Mouse (Mus musculus): ENCODE measurements around the gene Ccr4. TPM values are rescaled to one million over a fixed set of nuclear protein-coding genes. Genes with fewer than 3 reads are reported as not detected.

Ccr4 gene
- total RNA-seq, 2 experiments from 2014 or later, result not detected

Other genes with a start within 250 kb of the Ccr4 start
- not detected for gene Bcl2a1c, start 174.8 kb downstream of the Ccr4 start, total RNA-seq (2021)
- gene Crtap, start 114.2 kb downstream of the Ccr4 start, total RNA-seq (2021), result 10 to 100 TPM; 32.3 to 32.5 TPM
- 10 to 100 TPM; 15.1 to 16.1 TPM for gene Glb1, start 103.8 kb downstream of the Ccr4 start, total RNA-seq (2021)
- gene Tmppe, start 103.8 kb downstream of the Ccr4 start, total RNA-seq (2021), result 1 to 10 TPM; 3.5 to 4.5 TPM
- not detected for gene C130032M10Rik, start 10.8 kb upstream of the Ccr4 start, total RNA-seq (2021)
- gene Trim71, start 59.5 kb upstream of the Ccr4 start, total RNA-seq (2021), result not detected
- 10 to 100 TPM; 21.2 to 23.0 TPM for gene Cnot10, start 135.3 kb upstream of the Ccr4 start, total RNA-seq (2021)
- 10 to 100 TPM; 69.9 to 88.1 TPM for gene Dync1li1, start 183.9 kb upstream of the Ccr4 start, total RNA-seq (2021)
- gene Cmtm6, start 226.2 kb upstream of the Ccr4 start, total RNA-seq (2021), result 10 to 100 TPM; 22.3 to 22.4 TPM

Data from heart, postnatal 36 days (tissue).